Mouse (Mus musculus) midbrain, embryonic 12.5 days (tissue): Measurements from ENCODE around the gene Vcp. TPM values are rescaled to one million over a fixed set of nuclear protein-coding genes. Genes with fewer than 3 reads are reported as not detected.

Experiments
- ATAC-seq: fragments of 200-750 bp; cut with Nextera tagmentation; 2 replicates; pipeline ENCODE4 v1.8.0; 2017; ENCODE audit warnings: low read depth, moderate TSS enrichment, moderate library complexity; ENCODE audit not compliant: low FRiP score
- H3K27ac ChIP-seq: fragments of 300-500 bp; sonication (generic); replicated peaks from 2 replicates; pipeline ENCODE4 v1.5.1; 2016; ENCODE audit warnings: mild to moderate bottlenecking
- H3K27me3 ChIP-seq: fragments of 300-500 bp; sonication (generic); 2 replicates; pipeline ENCODE4 v1.6.1; 2016; ENCODE audit warnings: mild to moderate bottlenecking
- H3K36me3 ChIP-seq: fragments of 300-500 bp; sonication (generic); 2 replicates; pipeline ENCODE4 v1.6.1; 2016
- H3K4me1 ChIP-seq: fragments of 300-500 bp; sonication (generic); 2 replicates; pipeline ENCODE4 v1.6.1; 2016
- H3K4me2 ChIP-seq: fragments of 300-500 bp; sonication (generic); replicated peaks from 2 replicates; pipeline ENCODE4 v1.6.1; 2016; ENCODE audit warnings: mild to moderate bottlenecking, moderate library complexity
- H3K4me3 ChIP-seq: fragments of 300-500 bp; sonication (generic); 2 replicates; pipeline ENCODE4 v1.5.1; 2016; ENCODE audit warnings: mild to moderate bottlenecking
- H3K9ac ChIP-seq: fragments of 300-500 bp; sonication (generic); replicated peaks from 2 replicates; pipeline ENCODE4 v1.6.1; 2016; ENCODE audit warnings: mild to moderate bottlenecking, moderate library complexity
- H3K9me3 ChIP-seq: fragments of 300-500 bp; sonication (generic); 2 replicates; pipeline ENCODE4 v1.6.1; 2016; ENCODE audit warnings: mild to moderate bottlenecking
- WGBS: fragments of 180-500 bp; shearing (Covaris S2); methylation state at CpG from one replicate; pipeline ENCODE4 v1.1.7; 2016; 5-methylcytosine and 5-hydroxymethylcytosine counted together
- polyA plus RNA-seq: library from polyadenylated mRNA; unstranded; fragments of >200 nt; fragmentation: Nextera tagmentation; extraction: Ambion mirVana; gene quantifications from 2 replicates; pipeline ENCODE4 v1.2.1, GENCODE M21; 2016

Vcp gene
- polyA plus RNA-seq, 1 experiment from 2014 or later, result 645 TPM

- H3K4me3 ChIP-seq, result no peak overlapping the region
- H3K27ac ChIP-seq, result no peak overlapping the region
- peaks cover 37% of the 10 kb centered on the region for H3K27me3 ChIP-seq
- H3K4me1 ChIP-seq, result peaks cover 6% of the 10 kb centered on the region
- 66% methylated on average over 8 of the region's 8 CpGs for WGBS
- no peaks in the 10 kb centered on the region for H3K36me3 ChIP-seq
- H3K9me3 ChIP-seq, result no peaks in the 10 kb centered on the region
- H3K4me2 ChIP-seq, result no peak overlapping the region
- no peak for ATAC-seq
- H3K9ac ChIP-seq, result no peak overlapping the region
These were observed 67.9 kb downstream of the Vcp start for GRCm38 (mm10) chr4:42932229-42932969.

Other genes starting within 250 kb of the Vcp start
- 0.38 and 0.52 TPM in 2 replicates for gene Ccl19, start 243.9 kb downstream of the Vcp start, polyA plus RNA-seq
- gene Ccl21a, start 226.5 kb downstream of the Vcp start, polyA plus RNA-seq, result 0.73 and 1.1 TPM in 2 replicates
- gene Fam205a1, start 146.6 kb downstream of the Vcp start, polyA plus RNA-seq, result 0.09 and 0.26 TPM in 2 replicates
- 0.32 and 0.47 TPM in 2 replicates for gene Gm12394, start 143.7 kb downstream of the Vcp start, polyA plus RNA-seq
- gene Fam205c, start 126.3 kb downstream of the Vcp start, polyA plus RNA-seq, result 2.3 and 3.0 TPM in 2 replicates
- 6.6 and 8.4 TPM in 2 replicates for gene Phf24, start 83.8 kb downstream of the Vcp start, polyA plus RNA-seq
- 27.0 and 35.2 TPM in 2 replicates for gene Dnajb5, start 50.7 kb downstream of the Vcp start, polyA plus RNA-seq
- 0.24 and 0.55 TPM in 2 replicates for gene 1700022I11Rik, start 30.9 kb downstream of the Vcp start, polyA plus RNA-seq
- gene Fancg, start 10.0 kb upstream of the Vcp start, polyA plus RNA-seq, result 18.3 and 24.0 TPM in 2 replicates
- gene Pigo, start 25.3 kb upstream of the Vcp start, polyA plus RNA-seq, result 25.2 and 27.5 TPM in 2 replicates
- 281 and 296 TPM in 2 replicates for gene Stoml2, start 31.2 kb upstream of the Vcp start, polyA plus RNA-seq
- 51.2 and 51.8 TPM in 2 replicates for gene Fam214b, start 45.7 kb upstream of the Vcp start, polyA plus RNA-seq
- 24.6 and 30.7 TPM in 2 replicates for gene Unc13b, start 58.4 kb upstream of the Vcp start, polyA plus RNA-seq